Mouse (Mus musculus): ENCODE results near the gene Hist1h1c. TPM values are rescaled to one million over a fixed set of nuclear protein-coding genes. Genes with fewer than 3 reads are reported as not detected.
A peak's percentile ranks its signal among the peaks of the same experiment; 100 is the strongest.
"Not testable (repeated sequence)": the region's sequence is repeated elsewhere in the genome, so short reads cannot be mapped to it uniquely, and the experiment has no call there.

The Hist1h1c gene
- total RNA-seq, 2 experiments from 2014 or later: 157 to 187 TPM

DNA sequence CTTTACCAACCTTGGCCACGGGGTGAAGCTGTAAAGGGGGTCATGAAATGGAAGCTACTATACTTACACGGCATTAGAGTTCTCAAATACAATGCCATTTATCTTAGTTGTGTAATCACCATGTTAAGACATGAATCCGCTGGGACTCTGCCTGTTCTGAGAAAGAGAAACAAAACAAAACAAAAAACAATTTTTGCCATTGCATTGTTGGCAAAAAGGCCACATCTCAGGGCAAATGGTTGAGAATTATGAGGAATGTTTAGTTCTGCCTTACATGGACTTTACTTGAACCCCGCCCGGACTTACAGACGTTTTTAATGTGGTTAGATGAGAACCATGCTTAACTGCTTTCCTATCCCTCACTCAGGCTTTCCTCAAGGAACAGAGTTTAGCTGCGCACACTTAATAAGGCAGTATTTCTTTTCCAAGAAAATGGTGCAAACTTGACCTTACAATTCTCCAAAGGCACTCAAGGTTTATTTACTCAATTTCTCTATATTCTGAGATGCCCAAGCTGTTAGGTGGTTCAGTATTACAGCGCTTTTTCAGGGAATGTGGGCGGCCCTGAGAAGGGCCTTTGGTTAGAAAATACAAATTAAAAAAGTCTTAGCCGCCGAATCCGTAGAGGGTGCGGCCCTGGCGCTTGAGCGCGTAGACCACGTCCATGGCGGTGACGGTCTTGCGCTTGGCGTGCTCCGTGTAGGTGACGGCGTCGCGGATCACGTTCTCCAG lies 21.8 kb downstream of the Hist1h1c start:
- DNase-seq (ENCODE audit: low spot score in 2 of 2): no peak

DNA sequence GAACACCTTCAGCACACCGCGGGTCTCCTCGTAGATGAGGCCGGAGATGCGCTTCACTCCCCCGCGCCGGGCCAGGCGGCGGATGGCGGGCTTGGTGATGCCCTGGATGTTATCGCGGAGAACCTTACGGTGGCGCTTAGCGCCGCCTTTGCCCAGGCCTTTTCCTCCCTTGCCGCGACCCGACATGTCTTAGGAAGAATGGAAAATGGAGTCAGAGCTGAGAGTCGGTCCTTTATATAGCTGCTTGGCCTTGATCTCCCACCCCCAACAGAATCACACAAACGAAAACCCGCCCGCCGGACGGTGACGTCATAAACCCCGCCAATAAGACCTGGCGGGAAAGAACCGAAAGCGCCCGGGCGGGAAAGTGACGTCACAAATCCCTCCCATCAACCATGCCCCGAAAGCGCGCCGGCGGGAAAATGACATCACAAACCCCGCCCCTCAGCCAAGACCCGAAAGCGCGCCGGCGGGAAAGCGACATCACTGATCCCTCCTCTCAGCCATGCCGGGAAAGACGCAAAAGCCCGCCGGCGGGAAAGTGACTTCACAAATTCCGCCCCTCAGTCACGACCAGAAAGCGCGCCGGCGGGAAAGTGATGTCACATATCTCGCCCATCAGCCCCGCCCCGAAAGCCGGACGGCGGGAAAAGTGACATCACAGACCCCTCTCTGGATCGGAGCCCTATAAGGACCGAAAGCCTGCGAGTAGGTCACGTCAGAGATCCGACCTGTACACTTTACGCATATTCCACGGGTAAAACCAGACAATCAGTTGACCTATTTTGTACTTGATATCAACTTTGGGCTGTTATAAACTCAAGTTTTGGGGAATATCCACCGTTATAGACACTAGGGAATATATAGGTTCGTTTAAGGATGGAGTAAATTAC lies 22.6 kb downstream of the Hist1h1c start, which contains the start of gene Hist1h4a:
Gene Hist1h4a, minus strand, starts transcription at position 259 of the 893 bp plus-strand sequence.
- DNase-seq (ENCODE audit: low spot score in 2 of 2): peak; percentile 93 to 94

DNA sequence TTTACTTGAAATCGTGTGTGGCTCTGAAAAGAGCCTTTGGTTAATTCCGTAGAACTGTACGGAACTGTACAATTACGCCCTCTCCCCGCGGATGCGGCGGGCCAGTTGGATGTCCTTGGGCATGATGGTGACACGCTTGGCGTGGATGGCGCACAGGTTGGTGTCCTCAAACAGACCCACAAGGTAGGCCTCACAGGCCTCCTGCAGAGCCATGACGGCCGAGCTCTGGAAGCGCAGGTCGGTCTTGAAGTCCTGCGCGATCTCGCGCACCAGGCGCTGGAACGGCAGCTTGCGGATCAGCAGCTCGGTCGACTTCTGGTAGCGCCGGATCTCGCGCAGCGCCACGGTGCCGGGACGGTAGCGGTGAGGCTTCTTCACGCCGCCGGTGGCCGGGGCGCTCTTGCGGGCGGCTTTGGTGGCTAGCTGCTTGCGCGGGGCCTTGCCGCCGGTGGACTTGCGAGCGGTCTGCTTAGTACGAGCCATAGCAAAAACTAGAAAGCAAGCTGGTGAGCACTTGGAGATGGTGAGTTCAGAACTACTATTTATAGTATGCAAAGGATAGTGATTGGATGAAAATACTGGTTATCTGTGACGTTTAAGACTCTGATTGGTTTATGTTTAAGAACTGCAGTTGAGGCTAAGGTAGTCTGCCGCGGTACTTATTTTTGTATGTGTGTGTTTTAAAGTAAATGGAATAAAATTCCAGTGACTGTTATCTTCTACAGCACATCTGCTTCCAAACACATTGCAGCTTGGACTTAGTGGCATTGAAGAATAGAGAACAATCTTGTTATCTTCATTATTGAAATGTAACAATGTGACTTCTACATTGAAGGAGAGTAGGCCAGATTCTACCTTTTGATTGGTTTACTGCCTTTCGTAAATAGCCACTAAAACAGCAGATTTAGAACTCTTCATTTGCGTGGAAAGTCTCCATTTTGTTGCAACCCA lies 23.5 kb downstream of the Hist1h1c start, which contains the start of gene Hist1h3a:
Gene Hist1h3a, minus strand, starts transcription at position 516 of the 951 bp plus-strand sequence.
- DNase-seq (ENCODE audit: low spot score in 2 of 2): peak; percentile 50 to 69

DNA sequence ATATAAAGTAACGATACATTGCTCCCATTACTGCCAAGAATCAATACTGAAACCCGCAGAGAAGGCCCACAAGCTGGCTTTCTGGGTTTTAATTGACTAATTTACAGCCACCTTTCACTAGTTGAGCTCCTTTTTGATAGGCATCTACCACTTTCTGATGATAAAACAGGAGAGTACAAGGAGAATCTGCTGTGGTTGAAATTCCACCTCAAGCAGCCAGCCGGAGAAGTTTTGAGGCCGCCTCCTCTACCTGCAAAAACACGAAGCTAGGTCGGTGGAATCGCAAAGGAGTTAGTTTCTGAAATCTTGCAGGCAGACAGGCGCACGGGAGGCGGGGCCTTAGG lies 24.6 kb downstream of the Hist1h1c start:
- DNase-seq (ENCODE audit: low spot score in 2 of 2): no peak

DNA sequence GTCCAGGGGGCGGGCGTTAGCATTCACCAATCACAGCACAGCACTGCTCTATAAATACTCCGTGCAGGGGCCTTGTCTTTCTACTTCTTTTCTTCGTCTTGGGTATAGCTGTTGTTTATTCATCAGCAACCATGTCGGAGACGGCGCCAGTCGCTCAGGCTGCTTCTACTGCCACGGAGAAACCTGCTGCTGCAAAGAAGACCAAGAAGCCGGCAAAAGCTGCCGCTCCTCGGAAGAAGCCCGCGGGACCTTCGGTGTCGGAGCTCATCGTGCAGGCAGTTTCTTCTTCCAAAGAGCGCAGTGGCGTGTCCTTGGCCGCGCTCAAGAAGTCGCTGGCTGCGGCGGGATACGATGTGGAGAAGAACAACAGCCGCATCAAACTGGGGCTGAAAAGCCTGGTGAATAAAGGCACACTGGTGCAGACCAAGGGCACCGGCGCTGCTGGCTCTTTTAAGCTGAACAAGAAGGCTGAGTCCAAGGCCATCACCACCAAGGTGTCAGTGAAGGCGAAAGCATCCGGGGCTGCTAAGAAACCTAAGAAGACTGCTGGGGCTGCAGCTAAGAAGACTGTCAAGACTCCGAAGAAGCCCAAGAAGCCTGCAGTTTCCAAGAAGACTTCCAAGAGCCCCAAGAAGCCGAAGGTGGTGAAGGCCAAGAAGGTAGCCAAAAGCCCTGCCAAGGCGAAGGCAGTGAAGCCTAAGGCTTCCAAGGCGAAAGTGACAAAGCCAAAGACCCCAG lies 25.1 kb downstream of the Hist1h1c start, which contains the start of gene Hist1h1a:
Gene Hist1h1a, plus strand, starts transcription at position 81 of the 738 bp plus-strand sequence.
- peak; percentile 64 to 76 for DNase-seq (ENCODE audit: low spot score in 2 of 2)

DNA sequence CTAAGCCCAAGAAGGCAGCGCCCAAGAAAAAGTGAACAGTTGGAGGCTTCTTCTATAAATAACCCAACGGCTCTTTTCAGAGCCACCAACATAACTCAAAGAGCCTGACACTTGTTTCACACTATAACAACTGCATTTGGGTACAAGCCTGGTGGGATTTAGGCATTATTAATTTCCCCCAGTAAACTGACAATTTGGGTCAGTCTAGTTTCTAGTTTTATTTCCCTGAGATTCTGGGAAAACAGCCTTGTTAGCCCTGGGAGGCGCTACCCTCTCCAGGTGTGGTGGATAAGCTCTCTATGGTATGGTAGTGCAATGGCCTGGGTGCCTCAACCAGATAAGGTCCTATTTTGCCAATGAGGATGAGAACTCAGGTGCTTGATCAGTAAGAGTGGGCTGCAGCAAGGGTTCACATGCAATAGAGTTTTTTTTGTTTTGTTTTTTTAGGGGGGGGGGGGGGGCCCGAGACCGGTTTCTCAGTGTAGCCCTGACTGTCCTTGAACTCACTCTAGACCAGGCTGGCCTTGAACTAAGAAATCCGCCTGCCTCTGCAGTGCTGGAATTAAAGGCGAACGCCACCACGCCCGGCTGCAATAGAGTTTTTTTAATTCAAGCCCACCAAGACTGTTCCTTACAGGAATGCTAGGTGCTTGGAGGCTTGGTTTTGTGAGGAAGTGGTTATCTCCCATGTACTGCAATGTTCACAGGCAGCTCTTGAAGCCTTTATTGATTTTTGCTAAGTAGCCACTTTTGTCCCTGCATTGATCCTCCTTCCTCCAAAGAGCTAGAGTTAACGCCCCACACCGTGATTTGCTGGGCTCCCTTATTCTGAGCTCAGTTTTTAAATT lies 25.9 kb downstream of the Hist1h1c start:
- DNase-seq (ENCODE audit: low spot score in 2 of 2): no peak

DNA sequence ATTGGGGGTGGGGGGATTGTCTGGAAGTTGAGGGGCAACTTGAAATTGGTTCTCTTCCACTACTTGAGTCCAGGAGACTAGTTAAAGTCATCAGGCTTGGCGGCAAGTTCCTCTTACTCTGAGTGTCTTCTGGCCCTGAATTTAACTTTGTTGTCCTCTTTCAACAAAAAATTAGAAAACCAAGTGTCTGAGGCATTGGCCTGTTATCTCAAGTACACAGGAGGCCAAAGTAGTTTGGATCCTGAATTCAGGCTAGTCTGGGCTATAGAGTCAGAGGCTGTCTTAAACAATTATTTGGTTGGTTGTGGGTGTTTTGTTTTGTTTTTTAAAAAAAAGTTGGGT lies 26.5 kb downstream of the Hist1h1c start:
- DNase-seq (ENCODE audit: low spot score in 2 of 2): no peak

DNA sequence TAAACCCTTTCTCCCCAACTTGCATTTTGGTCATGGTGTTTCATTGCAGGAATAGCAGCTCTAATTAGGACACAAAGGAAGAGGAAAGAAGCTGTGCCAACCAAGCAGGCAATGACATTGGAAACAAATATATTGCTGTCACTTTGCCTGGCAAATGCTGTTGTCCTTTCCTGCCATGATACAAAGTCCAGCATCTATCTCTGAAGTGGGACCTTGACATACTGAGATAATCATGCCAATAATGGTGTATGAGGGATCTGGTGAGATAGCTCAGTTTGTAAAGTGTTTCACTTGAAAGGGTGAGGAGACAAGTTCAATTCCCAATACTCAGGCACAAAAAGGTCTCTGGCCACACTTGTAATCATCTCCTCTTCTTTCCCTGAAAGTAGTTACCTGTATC lies 28.2 kb downstream of the Hist1h1c start:
- DNase-seq (ENCODE audit: low spot score in 2 of 2): no peak

DNA sequence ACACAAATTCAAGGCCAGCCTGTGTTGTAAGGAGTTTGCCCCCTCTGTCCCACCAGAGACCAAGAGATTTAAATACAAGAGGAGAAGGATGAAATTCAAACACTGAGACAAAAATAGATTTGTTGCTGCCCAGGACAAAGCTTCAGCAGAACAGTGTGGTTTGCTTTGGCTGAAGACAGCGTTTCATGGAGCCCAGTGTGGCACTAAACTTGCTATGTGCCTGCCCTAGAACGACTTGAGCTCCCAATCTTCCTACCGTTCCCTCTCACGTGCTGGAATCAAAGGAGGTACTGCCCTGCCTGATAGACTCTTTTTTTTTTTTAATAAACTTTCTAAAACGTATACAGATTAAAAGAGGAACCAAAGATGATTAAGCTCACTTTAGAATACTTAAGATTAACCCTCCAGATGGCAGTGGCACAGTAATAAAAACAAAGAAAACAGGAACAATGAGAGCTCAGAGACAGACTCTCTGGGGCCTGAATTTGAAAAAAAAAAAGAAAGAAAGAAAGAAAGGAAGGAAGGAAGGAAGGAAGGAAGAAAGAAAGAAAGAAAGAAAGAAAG lies 30.3 kb downstream of the Hist1h1c start:
- DNase-seq (ENCODE audit: low spot score in 2 of 2): no peak

DNA sequence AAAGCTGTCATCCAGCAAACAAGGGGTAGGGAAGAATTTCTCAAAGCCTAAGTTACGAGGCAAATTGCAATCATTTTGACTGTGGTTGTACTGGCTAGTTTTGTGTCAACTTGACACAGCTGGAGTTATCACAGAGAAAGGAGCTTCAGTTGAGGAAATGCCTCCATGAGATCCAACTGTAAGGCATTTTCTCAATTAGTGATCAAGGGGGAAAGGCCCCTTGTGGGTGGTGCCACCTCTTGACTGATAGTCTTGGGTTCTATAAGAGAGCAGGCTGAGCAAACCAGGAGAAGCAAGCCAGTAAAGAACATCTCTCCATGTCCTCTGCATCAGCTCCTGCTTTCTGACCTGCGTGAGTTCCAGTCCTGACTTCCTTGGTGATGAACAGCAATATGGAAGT lies 31.0 kb downstream of the Hist1h1c start, which contains the start of gene Trim38:
Gene Trim38, plus strand, starts transcription at position 301 of the 400 bp plus-strand sequence.
- DNase-seq (ENCODE audit: low spot score in 2 of 2): not testable (repeated sequence)

DNA sequence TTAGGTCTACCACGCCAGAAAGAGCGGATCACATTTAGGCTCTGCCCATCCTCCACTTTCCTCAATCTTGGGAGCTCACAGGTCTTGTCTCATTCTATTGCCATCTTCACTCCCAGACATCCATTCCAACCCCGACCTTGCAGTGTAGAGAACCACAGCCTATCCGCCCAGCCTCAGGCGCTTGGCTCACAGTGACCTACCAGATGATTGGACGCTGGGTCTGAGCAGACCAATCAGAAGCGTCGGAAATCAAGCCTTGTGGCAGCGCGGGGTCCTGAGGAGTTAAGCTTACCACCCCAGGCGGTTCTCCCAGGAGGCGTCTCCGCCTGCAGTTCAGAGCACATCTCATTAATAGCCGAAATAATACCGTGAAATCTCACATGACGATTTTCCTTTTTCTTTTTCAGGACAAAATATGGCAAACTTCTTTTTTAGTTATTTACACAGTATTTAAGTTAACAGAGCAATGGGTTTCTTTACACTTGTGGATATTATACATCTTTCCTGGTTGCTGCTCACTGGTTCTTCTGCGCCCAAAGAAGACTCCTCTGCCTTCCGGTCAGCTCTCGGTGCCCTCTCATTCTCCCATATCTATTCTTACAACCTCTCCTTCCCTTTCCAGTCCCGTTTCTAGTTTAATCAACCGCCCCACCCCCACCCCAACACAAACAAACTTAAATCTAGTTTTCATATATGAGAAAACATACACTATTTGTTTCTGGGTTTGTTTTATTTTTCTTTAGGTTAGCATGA lies 34.1 kb downstream of the Hist1h1c start:
- DNase-seq (ENCODE audit: low spot score in 2 of 2): no peak

DNA sequence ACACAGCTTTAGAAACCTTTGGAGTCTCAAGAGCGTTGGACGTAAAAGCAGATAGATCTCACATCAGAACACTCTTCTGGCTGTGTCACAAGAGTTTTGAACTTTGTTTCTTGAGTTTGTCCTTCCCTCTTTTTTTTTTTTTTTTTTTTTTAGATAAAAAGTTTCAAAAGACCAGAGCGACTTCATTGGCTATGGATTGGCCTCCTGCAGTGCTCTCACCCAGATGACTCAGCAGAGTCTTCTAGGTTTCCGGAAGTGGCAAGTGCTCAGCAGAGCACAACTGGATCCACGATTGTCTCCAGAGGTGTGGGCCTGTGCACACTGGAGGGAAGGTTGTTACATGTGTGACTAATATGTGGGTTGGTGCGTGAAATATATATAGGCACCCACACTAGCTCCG lies 39.7 kb downstream of the Hist1h1c start:
- no peak for DNase-seq (ENCODE audit: low spot score in 2 of 2)

DNA sequence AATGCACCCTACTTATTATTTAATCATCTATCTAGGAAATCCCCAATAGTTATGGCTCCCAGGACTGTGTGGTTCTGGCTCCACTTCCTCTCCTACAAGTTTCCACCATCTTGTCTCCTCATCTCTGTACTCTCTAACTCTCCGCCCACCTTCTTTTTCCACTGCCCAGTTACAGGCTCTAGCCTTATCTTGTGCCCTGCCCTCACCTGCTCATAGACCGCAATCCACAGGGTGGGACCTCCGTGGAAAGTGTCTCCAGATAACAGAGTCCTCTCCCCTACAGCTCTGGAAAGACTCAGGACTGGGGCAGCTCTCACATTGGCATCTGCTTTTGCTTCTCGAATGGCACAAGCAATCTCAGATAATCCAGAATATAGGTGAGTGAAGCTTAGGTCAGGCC lies 40.4 kb downstream of the Hist1h1c start:
- DNase-seq (ENCODE audit: low spot score in 2 of 2): no peak

Small RNAs within 50 kb of the gene (microRNA-seq; reads per million reads assigned to microRNA genes)
- gene Gm44314 (ENCODE audit: borderline number of aligned reads in 2 of 2) (0 reads per million in 2 experiments), gene Gm44484 (ENCODE audit: borderline number of aligned reads in 2 of 2) (0 reads per million in 2 experiments)

Other genes with a start within 250 kb of the Hist1h1c start
- gene Btn2a2, start 250.0 kb upstream of the Hist1h1c start, total RNA-seq (2021): not detected
- 100 to 1,000 TPM; 400 to 445 TPM for gene Hist1h4h, start 207.8 kb upstream of the Hist1h1c start, total RNA-seq (2021)
- 10 to 100 TPM in 1 of 2 experiments, 1 to 10 TPM in 1; 8.5 to 12.6 TPM for gene Hist1h2af, start 204.9 kb upstream of the Hist1h1c start, total RNA-seq (2021)
- gene Hist1h3g, start 203.4 kb upstream of the Hist1h1c start, total RNA-seq (2021): 1 to 10 TPM; 3.8 to 4.7 TPM
- gene Hist1h2bh, start 195.4 kb upstream of the Hist1h1c start, total RNA-seq (2021): 1 to 10 TPM; 1.8 to 2.2 TPM
- 10 to 100 TPM; 12.6 to 12.7 TPM for gene Hist1h3f, start 194.8 kb upstream of the Hist1h1c start, total RNA-seq (2021)
- gene Hist1h4f, start 187.2 kb upstream of the Hist1h1c start, total RNA-seq (2021): 10 to 100 TPM; 32.5 to 41.1 TPM
- 1 to 10 TPM; 1.5 to 1.6 TPM for gene Hist1h1d, start 185.5 kb upstream of the Hist1h1c start, total RNA-seq (2021)
- gene Hist1h3e, start 176.4 kb upstream of the Hist1h1c start, total RNA-seq (2021): 10 to 100 TPM; 31.7 to 35.9 TPM
- gene Hist1h2ae, start 167.6 kb upstream of the Hist1h1c start, total RNA-seq (2021): 1 to 10 TPM; 2.9 to 3.8 TPM
- 10 to 100 TPM; 54.4 to 56.8 TPM for gene Hist1h2bg, start 167.4 kb upstream of the Hist1h1c start, total RNA-seq (2021)
- 10 to 100 TPM; 15.9 to 21.9 TPM for gene Hist1h2bf, start 164.6 kb upstream of the Hist1h1c start, total RNA-seq (2021)
- 1 to 10 TPM; 5.6 to 6.1 TPM for gene Hist1h2ad, start 164.4 kb upstream of the Hist1h1c start, total RNA-seq (2021)
- 1 to 10 TPM; 3.2 to 3.9 TPM for gene Hist1h3d, start 163.0 kb upstream of the Hist1h1c start, total RNA-seq (2021)
- gene Hist1h4d, start 157.2 kb upstream of the Hist1h1c start, total RNA-seq (2021): 100 to 1,000 TPM; 125 to 153 TPM
- 10 to 100 TPM in 1 of 2 experiments, 1 to 10 TPM in 1; 9.3 to 13.3 TPM for gene Hist1h2be, start 117.7 kb upstream of the Hist1h1c start, total RNA-seq (2021)
- gene Hist1h1e, start 116.2 kb upstream of the Hist1h1c start, total RNA-seq (2021): 10 to 100 TPM; 33.6 to 39.8 TPM
- gene Hist1h2ac, start 54.9 kb upstream of the Hist1h1c start, total RNA-seq (2021): 1 to 10 TPM; 2.0 to 2.2 TPM
- 100 to 1,000 TPM; 115 to 172 TPM for gene Hist1h2bc, start 54.6 kb upstream of the Hist1h1c start, total RNA-seq (2021)
- not detected for gene Hist1h1t, start 43.0 kb upstream of the Hist1h1c start, total RNA-seq (2021)
- 10 to 100 TPM; 79.0 to 94.6 TPM for gene Hist1h4c, start 40.4 kb upstream of the Hist1h1c start, total RNA-seq (2021)
- gene Hfe, start 28.0 kb upstream of the Hist1h1c start, total RNA-seq (2021): 10 to 100 TPM; 33.3 to 45.6 TPM
- gene Hist1h3c, start 6.8 kb downstream of the Hist1h1c start, total RNA-seq (2021): 1 to 10 TPM; 4.6 to 5.4 TPM
- 10 to 100 TPM; 16.2 to 17.9 TPM for gene Hist1h2bb, start 7.9 kb downstream of the Hist1h1c start, total RNA-seq (2021)
- 10 to 100 TPM; 19.4 to 19.5 TPM for gene Hist1h2ab, start 12.3 kb downstream of the Hist1h1c start, total RNA-seq (2021)
- gene Hist1h3b, start 13.5 kb downstream of the Hist1h1c start, total RNA-seq (2021): 10 to 100 TPM; 16.4 to 23.4 TPM
- 10 to 100 TPM; 61.2 to 90.4 TPM for gene Hist1h4b, start 18.2 kb downstream of the Hist1h1c start, total RNA-seq (2021)
- 10 to 100 TPM; 21.6 to 23.4 TPM for gene Hist1h4a, start 22.4 kb downstream of the Hist1h1c start, total RNA-seq (2021)
- 10 to 100 TPM; 18.1 to 28.1 TPM for gene Hist1h3a, start 23.6 kb downstream of the Hist1h1c start, total RNA-seq (2021)
- gene Hist1h1a, start 24.9 kb downstream of the Hist1h1c start, total RNA-seq (2021): 10 to 100 TPM in 1 of 2 experiments, 1 to 10 TPM in 1; 7.1 to 14.2 TPM
- gene Trim38, start 31.1 kb downstream of the Hist1h1c start, total RNA-seq (2021): not detected
- not detected for gene Slc17a2, start 68.2 kb downstream of the Hist1h1c start, total RNA-seq (2021)
- gene Slc17a3, start 100.6 kb downstream of the Hist1h1c start, total RNA-seq (2021): under 1 TPM; 0.16 to 0.86 TPM
- not detected for gene Slc17a1, start 128.9 kb downstream of the Hist1h1c start, total RNA-seq (2021)
- gene Slc17a4, start 176.2 kb downstream of the Hist1h1c start, total RNA-seq (2021): under 1 TPM in 1 of 2 experiments, not detected in 1; 0.53 TPM
- not detected for gene Hist1h2ba, start 195.3 kb downstream of the Hist1h1c start, total RNA-seq (2021)
- not detected for gene Hist1h2aa, start 195.7 kb downstream of the Hist1h1c start, total RNA-seq (2021)

Data from adrenal gland, adult 18-20 months (tissue).